Mouse (Mus musculus) embryo, embryonic 11.5 days (tissue): ENCODE data around the gene Gm1673.

Experiments used
- DNase-seq: peaks from one replicate; pipeline ENCODE4 v3.0.0-alpha.2; 2012; ENCODE audit warnings: low read depth, low spot score

Gene Gm1673

GRCm38 (mm10) chr5:33997051-33997741 lies 14.0 kb downstream of the Gm1673 start:
- DNase-seq: no peak

DNA sequence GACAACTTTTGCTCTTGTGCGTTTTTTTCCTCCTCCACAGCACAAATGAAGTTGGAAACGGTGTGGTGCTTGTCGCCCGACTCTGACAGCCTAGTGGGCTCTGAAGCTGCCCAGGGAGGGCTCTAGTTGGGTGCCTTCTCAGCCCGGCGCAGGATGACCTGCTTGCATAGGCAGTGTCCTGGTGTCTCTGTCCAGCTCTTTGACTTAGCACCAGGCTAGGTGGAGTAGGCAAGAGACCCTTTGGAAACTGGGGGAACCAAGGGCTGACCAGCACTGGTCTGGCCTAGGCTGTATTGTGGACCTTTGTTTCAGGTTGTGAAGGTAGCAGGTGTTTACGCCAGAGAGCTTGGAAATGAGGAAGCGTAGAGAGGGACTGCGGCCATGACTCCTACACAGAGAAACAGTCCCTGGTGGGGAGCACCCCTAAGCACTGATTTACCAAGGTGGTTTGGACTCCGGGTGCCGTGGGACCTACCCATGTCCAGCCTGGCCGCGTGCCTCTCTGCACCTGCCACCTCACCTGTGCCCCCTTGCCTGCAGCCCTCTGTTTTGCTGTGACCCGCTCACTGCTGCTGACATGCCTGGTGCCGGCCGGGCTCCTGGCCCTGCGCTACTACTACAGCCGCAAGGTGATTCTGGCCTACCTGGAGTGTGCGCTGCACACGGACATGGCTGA lies 14.7 kb downstream of the Gm1673 start:
- DNase-seq: no peak

DNA sequence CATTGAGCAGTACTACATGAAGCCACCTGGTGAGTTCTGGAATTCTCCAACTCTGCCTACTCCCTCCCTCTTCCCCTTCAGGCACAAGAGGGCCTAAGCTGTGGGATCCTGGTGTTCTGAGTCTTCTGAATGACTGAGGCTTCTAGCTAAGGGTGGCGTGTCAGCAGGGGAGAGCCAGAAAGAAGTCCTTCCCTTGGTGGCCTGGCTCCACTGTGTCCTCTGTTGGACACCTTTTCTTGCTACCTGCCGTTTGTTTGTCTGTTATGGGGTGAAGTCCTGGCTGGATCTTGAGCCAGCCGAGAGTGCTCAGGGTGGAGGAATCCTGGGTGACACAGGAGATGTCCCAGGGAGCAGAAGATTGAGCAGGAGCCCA lies 15.3 kb downstream of the Gm1673 start:
- DNase-seq: no peak

GRCm38 (mm10) chr5:33999466-34000090 lies 16.3 kb downstream of the Gm1673 start:
- no peak for DNase-seq

DNA sequence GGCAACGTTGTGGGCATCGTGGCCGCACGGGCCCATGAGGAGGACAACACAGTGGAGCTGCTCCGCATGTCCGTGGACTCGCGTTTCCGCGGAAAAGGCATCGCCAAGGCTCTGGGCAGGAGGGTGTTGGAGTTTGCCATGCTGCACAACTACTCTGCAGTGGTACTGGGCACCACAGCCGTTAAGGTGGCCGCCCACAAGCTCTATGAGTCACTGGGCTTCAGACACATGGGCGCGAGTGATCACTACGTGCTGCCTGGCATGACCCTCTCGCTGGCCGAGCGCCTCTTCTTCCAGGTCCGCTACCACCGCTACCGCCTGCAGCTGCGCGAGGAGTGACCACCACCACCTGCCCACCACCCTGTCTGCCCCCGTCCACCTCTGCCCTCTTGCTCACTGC lies 17.6 kb downstream of the Gm1673 start:
- no peak for DNase-seq

DNA sequence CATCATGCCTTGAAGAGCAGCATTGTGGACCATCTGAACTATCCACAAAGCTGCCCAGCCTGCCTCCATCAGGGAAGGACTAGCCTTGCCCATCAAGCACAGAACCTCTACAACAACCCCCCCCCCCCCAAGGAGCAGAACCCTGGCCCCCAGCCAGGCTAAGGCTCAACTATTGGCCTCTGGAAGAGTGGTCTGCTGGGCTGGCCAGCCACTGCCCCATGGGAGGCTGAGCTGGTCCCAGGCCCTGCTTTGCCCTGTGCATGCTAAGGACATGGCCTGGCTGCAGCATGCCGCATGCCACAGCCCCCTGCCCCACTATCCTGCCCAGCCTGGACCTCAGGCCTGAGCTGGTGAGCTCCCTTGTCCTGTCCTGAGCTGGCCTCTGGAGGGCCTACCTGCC lies 18.2 kb downstream of the Gm1673 start:
- no peak for DNase-seq

GRCm38 (mm10) chr5:34002636-34003035 lies 19.4 kb downstream of the Gm1673 start:
- DNase-seq: no peak

- DNase-seq: no peak
Observed at GRCm38 (mm10) chr5:34004618-34005017, 21.4 kb downstream of the Gm1673 start.

DNA sequence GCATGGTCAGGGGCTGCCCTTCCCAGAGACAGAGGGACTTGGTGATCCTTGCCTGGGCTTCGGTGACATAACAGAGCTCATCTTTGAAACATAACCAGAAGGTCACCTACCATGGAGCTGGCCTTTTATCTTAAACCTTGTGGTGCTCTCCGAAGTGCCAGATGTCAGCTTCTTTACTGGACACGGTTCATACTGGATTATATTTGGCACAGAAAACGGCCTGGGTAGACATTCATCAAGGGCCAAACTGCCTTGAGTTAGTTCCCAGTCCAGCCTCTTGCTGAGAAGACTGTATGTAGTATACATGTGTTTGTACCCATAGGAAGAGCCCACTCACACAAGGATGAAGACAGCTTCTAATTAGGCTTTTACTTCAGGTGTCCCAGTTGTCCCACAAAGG lies 23.6 kb downstream of the Gm1673 start:
- no peak for DNase-seq

DNA sequence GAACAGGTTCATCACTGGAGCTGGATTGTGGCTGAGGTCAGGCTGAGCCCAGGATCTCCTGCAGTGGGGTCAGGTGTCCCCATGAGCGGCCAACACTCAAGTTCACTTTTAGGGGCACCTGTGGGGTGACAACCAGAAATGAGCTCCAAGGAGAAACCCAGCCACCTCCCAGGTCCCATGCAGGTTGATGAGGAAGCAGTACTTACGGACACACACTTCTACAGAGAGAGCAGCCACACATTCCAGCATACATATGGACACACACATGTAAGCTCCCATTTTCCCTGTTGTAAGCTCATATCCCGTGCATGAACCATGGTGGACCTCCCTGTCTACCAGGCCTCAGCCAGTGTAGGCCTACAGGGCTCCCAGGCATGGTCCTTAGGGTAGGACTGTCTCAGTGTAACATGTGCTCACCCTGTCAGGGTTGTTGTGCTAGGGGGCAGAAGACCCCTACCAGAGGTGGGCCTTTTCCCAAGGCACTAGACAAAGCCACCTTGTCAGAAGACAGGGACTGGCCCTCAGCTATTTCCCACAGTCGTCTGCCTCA lies 24.2 kb downstream of the Gm1673 start:
- DNase-seq: no peak

DNA sequence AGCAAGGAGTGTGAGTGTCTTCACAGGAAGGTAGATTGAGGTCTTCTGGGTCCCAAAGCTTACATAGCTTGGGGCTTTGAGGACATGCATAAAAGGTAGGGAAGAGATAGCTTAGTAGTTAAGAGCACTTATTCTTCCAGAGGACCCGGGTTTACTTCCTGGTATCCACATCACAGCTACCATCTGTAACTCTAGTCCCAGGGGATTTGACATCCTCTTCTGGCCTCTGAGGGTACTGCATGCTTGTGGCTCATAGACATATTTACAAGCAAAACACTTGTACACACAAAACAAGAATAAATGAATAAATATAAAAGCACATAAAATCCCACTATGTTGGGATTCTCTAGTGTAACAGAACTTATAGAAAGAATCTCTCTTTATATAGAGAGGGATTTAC lies 31.4 kb downstream of the Gm1673 start:
- no peak for DNase-seq

- DNase-seq: no peak
Observed at GRCm38 (mm10) chr5:34018968-34019367, 35.7 kb downstream of the Gm1673 start.

- no peak for DNase-seq
Observed at GRCm38 (mm10) chr5:34030101-34030500, 46.9 kb downstream of the Gm1673 start.

- DNase-seq: no peak
Observed at GRCm38 (mm10) chr5:34031022-34031421, 47.8 kb downstream of the Gm1673 start.

DNA sequence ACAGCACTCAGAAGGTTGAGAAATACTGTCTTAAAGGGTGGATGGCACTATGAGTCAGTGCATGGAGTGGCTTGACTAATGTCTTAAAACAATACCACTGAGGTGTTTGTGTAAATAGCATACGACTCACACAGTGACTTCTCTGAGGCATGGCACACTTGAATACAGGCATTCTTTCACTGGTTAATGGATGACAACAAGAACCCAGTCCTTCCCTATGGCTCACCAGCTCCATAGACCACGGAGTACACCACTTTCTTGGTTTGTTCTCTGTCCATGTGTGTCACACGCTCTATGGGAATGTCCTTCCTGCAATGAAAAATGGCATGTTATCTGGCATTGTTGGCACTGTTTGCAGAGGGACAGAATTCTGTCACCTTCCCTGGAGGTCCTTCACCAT lies 49.3 kb downstream of the Gm1673 start:
- no peak for DNase-seq
